Mouse (Mus musculus): ENCODE measurements around the gene L3hypdh. TPM values are rescaled to one million over a fixed set of nuclear protein-coding genes. Genes with fewer than 3 reads are reported as not detected.
"Not testable (repeated sequence)": the region's sequence is repeated elsewhere in the genome, so short reads cannot be mapped to it uniquely, and the experiment has no call there.

L3hypdh gene
- total RNA-seq, 2 experiments from 2014 or later: 13.0 to 13.8 TPM

DNA sequence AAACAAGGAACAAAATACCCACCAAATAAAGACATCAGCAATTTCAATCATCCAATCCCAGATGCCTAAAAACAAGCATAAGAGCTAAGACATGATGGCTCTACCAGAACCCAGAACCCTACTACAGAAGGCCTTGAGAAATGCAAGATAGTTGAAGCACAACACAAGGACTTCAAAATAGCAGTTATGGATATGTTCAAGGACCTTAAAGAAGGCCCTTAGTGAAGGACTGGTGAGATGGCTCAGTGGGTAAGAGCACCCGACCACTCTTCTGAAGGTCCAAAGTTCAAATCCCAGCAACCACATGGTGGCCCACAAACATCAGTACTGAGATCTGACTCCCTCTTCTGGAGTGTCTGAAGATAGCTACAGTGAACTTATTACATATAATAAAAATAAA lies 27.5 kb downstream of the L3hypdh start:
- DNase-seq (ENCODE audit: low spot score in 2 of 2): no peak

DNA sequence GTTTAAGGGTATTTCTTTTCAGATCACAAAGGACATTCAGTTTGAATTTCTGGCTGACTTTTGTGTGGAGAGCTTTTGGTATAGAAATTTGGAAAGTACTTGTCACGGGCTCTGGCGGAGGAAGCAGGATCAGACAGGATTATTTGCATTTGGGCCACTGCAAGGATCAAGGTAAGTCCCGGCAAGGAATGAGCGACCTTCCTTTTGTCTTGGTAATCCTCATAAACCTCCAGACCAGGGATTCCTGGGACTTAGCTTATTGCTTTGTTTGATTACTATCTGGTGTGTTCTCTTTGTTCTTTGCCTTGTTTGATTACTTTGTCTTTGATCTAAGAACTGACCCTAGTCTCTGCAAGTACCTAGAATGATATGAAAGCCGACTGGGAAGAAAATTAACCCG lies 31.4 kb downstream of the L3hypdh start:
- DNase-seq (ENCODE audit: low spot score in 2 of 2): no peak

DNA sequence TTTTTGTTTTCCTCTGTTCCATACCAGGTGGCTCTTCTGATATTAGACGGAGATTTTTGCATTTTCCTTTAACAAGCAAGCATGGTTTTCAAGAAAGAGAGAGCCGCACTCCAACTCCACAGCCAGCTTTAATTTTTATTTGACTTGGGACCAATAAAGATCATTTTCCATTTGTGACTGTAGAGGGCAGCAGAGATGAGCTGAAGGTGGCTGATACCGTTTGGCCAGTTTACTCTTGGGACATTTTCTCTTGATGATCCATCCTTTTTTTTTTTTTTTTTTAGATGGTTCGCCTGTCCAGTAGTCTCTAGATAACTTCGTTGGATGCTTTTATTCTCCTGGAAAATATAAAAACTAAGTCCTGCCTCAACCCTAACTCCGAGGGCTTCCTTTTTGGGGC lies 31.9 kb downstream of the L3hypdh start:
- no peak for DNase-seq (ENCODE audit: low spot score in 2 of 2)

GRCm38 (mm10) chr12:72052571-72052970 lies 32.7 kb downstream of the L3hypdh start:
- no peak for DNase-seq (ENCODE audit: low spot score in 2 of 2)

- DNase-seq (ENCODE audit: low spot score in 2 of 2): no peak
Measured at GRCm38 (mm10) chr12:72050821-72051220, 34.4 kb downstream of the L3hypdh start.

GRCm38 (mm10) chr12:72050156-72050555 lies 35.1 kb downstream of the L3hypdh start:
- not testable (repeated sequence) for DNase-seq (ENCODE audit: low spot score in 2 of 2)

DNA sequence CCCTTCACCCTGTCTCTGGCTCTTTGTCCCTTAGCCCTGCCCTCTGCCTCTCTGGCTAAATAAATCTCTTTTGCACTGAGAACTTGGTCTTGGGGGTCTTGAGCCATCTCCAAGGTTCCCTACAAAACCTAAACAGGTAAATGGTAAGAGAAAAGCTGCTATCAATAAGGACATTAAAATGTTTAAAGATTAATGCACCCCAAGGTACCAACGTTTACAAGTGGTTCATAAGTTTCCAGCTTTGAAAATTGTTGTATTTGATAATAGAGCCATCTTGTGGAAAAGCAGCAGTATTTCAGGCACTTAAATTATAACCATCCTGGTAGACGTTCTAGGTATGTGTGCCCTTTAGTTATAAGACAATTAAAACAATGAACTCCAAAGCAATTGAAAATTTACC lies 37.7 kb downstream of the L3hypdh start:
- no peak for DNase-seq (ENCODE audit: low spot score in 2 of 2)

DNA sequence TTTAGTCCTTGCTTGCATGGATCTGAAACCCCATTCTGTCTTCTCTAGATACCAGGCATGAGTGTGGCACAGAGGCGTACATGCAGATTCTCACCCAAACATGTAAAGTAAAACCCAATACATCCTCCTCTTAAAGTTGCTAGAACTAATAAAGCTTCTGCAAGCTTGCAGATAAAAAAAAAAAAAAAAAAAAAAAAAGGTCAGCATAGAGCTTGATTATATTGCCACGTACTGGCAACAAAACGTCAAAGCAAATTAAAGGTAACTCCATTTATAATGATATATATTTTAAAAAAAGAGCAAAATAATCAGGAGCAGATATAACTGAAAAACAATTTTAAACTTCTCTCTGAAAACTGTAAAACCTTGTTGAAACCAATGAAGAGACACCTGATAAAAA lies 44.0 kb downstream of the L3hypdh start:
- DNase-seq (ENCODE audit: low spot score in 2 of 2): no peak

DNA sequence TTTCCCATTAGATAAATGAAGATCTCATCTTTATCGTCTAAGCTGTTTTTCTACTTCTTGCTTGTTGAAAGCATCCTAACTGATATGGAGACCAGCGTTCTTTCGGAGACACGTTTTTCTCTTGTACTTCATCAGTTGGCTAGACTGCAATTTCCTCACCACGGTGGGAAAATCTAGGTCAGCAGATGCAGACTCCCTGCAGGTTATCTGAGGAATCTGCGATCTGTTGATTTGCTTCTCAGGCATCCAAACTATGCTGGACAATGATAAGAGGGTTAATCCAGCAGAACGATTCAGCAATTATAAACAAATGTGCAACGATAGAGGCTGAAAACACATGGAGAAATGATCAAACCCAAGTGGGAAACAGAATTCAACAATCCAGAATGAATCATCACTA lies 45.7 kb downstream of the L3hypdh start:
- DNase-seq (ENCODE audit: low spot score in 2 of 2): no peak

GRCm38 (mm10) chr12:72038866-72039265 lies 46.4 kb downstream of the L3hypdh start:
- DNase-seq (ENCODE audit: low spot score in 2 of 2): no peak

DNA sequence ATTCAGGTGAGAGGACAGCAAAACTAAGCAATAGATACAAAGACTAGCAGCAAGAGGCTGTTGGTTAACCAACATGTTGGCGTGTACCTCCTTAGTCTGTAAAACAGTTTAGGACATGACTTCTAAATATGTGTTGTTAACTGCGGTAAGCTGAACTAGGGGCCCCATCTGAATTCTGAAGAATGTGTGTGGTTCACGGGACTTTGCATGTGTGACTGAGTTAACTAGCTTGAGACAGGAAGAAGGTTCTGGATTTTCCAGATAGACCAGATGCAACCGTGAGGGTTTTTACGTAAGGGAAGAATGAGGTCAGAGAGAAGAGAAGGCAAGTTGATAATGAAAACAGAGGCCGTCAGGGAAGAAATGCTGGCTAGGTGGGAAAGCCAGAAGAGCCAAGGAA lies 48.2 kb downstream of the L3hypdh start:
- DNase-seq (ENCODE audit: low spot score in 2 of 2): no peak

DNA sequence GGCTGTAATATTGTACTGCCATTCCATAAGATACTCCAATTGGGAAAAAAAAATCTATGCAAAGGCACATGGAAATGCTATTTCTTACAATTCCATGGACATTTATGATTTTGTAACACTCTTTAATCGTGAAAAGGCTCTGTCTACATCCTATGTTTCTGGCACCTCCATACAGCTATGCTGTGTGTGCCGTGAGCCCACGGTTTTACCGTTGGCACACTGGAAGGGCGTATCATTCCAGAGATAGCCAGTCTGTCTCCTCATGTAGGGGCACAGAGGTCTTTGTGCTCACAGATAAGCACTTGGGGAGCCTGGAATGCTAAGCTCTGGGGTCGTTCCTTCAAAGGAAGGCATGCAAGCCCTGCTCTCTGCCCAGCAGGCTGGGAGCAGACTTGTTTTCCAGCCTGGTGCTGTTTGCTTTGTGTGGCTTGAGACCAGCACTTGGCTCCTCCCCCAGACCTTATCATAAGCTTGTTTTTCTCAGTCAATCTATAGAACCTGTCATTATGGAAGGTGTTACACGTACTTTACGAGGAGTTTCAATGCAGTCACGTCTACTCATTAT lies 49.1 kb downstream of the L3hypdh start:
- DNase-seq (ENCODE audit: low spot score in 2 of 2): no peak

GRCm38 (mm10) chr12:72031794-72032193 lies 53.4 kb downstream of the L3hypdh start:
- no peak for DNase-seq (ENCODE audit: low spot score in 2 of 2)

DNA sequence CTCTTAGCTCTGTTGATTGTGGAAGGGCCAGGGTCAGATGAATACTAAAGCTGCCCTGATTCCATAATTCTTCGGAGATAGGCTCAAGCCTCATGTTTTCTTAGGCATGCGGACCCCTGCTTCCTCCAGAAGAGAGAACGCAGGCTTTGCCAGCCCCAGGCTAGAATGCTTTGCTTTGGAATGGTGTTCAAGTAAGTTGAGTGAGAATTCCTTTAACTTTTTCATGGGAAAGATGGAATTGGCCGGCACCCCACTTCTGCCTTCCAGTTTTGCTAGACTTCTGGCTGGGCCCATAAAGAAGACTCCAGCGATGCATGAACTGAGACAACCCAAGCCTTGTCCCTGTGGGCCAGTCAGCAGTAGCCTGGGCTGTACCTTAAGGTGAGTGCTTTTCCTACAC lies 54.1 kb downstream of the L3hypdh start:
- no peak for DNase-seq (ENCODE audit: low spot score in 2 of 2)

DNA sequence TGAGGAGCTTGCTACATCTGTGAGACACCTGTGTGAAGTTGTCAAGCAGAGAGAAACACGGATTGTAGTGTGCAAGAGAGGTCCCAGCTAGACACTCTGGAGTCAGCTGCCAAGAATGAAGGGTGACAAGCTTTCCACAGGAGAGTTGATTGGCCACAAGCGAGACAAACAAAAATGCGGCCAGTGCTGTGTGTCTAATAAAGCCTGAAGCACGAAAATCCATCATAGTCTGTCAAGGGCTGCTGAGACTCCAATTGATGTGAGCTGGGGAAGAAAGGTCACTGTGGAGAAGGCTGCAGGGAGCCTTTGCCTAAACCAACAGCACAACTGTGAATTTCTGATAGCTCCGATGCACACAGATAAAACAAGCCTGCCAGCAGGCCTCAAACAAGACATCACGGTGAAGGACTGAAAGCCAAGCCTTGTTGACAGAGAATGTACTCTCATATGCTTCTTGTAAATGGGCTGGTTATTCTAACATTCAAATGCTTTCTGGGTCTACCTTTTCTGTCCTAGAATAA lies 59.9 kb downstream of the L3hypdh start:
- no peak for DNase-seq (ENCODE audit: low spot score in 2 of 2)

- no peak for DNase-seq (ENCODE audit: low spot score in 2 of 2)
Measured at GRCm38 (mm10) chr12:72023572-72023971, 61.7 kb downstream of the L3hypdh start.

Small RNA genes lying within 50 kb of the gene (microRNA-seq; reads per million reads assigned to microRNA genes)
- 0 reads per million in 2 experiments for gene Gm24466 (ENCODE audit: borderline number of aligned reads in 2 of 2)

Other genes with a start within 250 kb of the L3hypdh start
- gene Gpr135, start 14.3 kb downstream of the L3hypdh start, total RNA-seq (2021): 1 to 10 TPM; 2.4 to 3.1 TPM
- 10 to 100 TPM; 36.5 to 49.8 TPM for gene Jkamp, start 150 bp upstream of the L3hypdh start, total RNA-seq (2021)
- gene Ccdc175, start 99.6 kb upstream of the L3hypdh start, total RNA-seq (2021): not detected

All from adrenal gland, adult 18-20 months (tissue).